Mouse (Mus musculus) limb, embryonic 11.5 days (tissue): ENCODE data around the gene Trim26. TPM values are rescaled to one million over a fixed set of nuclear protein-coding genes. Genes with fewer than 3 reads are reported as not detected.

Experiments used
- ATAC-seq: fragments of 200-750 bp; cut with Nextera tagmentation; 2 replicates; pipeline ENCODE4 v1.8.0; 2017; ENCODE audit warnings: low read depth; ENCODE audit not compliant: insufficient number of reproducible peaks, low FRiP score, low TSS enrichment
- DNase-seq: peaks from one replicate; pipeline ENCODE4 v3.0.0-alpha.2; 2015; ENCODE audit warnings: low spot score
- H3K27ac ChIP-seq: fragments of 300-500 bp; sonication (generic); replicated peaks from 2 replicates; pipeline ENCODE4 v1.5.1; 2014; ENCODE audit warnings: low read depth, mild to moderate bottlenecking, low read length
- H3K27me3 ChIP-seq: fragments of 300-500 bp; sonication (generic); 2 replicates; pipeline ENCODE4 v1.6.1; 2014; ENCODE audit warnings: mild to moderate bottlenecking, low read length, mixed read lengths; ENCODE audit not compliant: control insufficient read depth, insufficient read depth
- H3K36me3 ChIP-seq: fragments of 300-500 bp; sonication (generic); 2 replicates; pipeline ENCODE4 v1.6.1; 2014; ENCODE audit warnings: mild to moderate bottlenecking, low read length, moderate library complexity, mixed read lengths; ENCODE audit not compliant: control insufficient read depth, insufficient read depth
- H3K4me1 ChIP-seq: fragments of 300-500 bp; sonication (generic); 2 replicates; pipeline ENCODE4 v1.6.1; 2014; ENCODE audit warnings: low read length, mixed read lengths; ENCODE audit not compliant: control insufficient read depth, insufficient read depth
- H3K4me2 ChIP-seq: fragments of 300-500 bp; sonication (generic); 2 replicates; pipeline ENCODE4 v1.6.1; 2014; ENCODE audit warnings: low read depth, mild to moderate bottlenecking, moderate library complexity; ENCODE audit not compliant: severe bottlenecking
- H3K4me3 ChIP-seq: fragments of 300-500 bp; sonication (generic); 2 replicates; pipeline ENCODE4 v1.5.1; 2014; ENCODE audit warnings: low read depth, low read length
- H3K9ac ChIP-seq: fragments of 300-500 bp; sonication (generic); 2 replicates; pipeline ENCODE4 v1.6.1; 2014; ENCODE audit warnings: mild to moderate bottlenecking, low read length
- H3K9me3 ChIP-seq: fragments of 300-500 bp; sonication (generic); 2 replicates; pipeline ENCODE4 v1.6.1; 2016; ENCODE audit warnings: low read length; ENCODE audit not compliant: control insufficient read depth
- WGBS: fragments of 180-500 bp; shearing (Covaris S2); extraction: QIAGEN DNeasy Blood & Tissue Kit; methylation state at CpG from one replicate; pipeline ENCODE4 v1.1.7; 2014; 5-methylcytosine and 5-hydroxymethylcytosine counted together
- polyA plus RNA-seq: library from polyadenylated mRNA; unstranded; fragments of >200 nt; fragmentation: Nextera tagmentation; extraction: Ambion mirVana; gene quantifications from 2 replicates; pipeline ENCODE4 v1.2.1, GENCODE M21; 2014

The Trim26 gene
- polyA plus RNA-seq, 1 experiment from 2014 or later = 33.5 TPM

DNA sequence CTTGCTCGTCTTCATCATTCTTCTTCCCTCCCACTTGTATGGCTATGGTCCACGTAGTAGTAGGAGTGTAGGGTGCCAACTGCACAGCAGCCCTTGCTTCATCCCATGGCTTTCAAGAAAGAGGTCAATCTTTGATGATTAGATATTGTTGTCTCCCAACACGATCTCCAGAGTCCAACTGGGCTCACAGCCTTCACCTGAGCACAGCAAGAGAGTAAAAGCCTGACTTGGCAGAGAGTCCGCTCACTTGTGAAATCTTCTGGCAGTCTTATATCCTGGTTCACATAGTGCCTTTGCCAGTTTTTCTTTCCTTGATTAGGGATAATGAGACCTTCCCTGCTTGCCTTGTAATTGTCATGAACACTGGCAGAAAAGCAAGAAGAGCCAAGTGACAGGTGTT lies 19.3 kb downstream of the Trim26 start:
- Histone ChIP-seq H3K4me3 (no peak overlapping the region), H3K4me1 (no peaks in the 10 kb centered on the region), H3K27me3 (no peaks in the 10 kb centered on the region), H3K9ac (no peak overlapping the region), H3K4me2 (no peak overlapping the region), H3K9me3 (no peaks in the 10 kb centered on the region), H3K27ac (no peak overlapping the region), H3K36me3 (peaks cover 17% of the 10 kb centered on the region)
- DNase-seq = no peak
- 98% methylated on average over 4 of the region's 4 CpGs for WGBS
- no peak for ATAC-seq

DNA sequence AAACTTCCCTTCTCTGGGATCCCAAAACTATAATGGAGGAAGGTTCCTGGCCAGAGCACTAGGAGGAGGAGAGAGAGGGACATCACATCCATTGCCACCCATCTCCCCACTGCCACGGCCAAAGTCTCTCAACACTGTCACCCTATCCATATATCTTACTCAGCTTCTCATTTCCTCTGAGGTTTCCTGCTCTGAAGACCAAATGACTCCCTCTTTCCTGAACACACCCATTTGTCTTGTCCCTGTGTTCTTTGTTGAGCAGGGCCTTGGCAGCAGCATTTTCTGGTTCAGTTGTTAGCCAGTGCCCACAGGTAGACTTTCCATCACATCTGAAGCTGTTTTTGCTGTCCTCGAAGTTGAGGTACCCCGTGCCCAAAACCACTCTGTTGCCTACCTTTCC lies 21.2 kb downstream of the Trim26 start:
- DNase-seq = no peak
- no peaks in the 10 kb centered on the region for H3K4me1 ChIP-seq
- H3K36me3 ChIP-seq = peaks cover 11% of the 10 kb centered on the region; the same call in 1 of the 2 replicates
- H3K9ac ChIP-seq = no peak overlapping the region
- WGBS = 88% methylated on average over 3 of the region's 3 CpGs
- no peak overlapping the region for H3K4me2 ChIP-seq
- H3K27ac ChIP-seq = no peak overlapping the region
- no peak overlapping the region for H3K4me3 ChIP-seq
- no peaks in the 10 kb centered on the region for H3K27me3 ChIP-seq
- no peaks in the 10 kb centered on the region for H3K9me3 ChIP-seq
- no peak for ATAC-seq

DNA sequence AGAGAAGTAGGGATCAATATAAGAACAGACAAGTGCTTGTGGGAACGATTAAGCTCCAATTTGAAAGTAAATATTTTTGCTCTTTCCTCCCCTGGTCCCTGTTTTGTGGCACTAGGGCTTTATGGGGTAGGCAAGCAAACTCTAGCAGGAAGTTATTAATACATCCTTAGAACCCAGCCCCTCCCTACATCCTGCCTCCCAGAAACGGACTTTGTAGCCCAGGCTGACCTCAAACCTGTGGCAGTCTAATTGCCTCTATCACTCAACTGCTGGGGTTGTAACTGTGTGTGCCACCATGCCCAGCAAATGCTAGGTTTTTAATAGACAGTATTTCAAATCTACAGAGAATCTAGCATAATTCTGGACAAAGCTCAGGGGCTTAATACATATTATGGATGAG lies 24.7 kb downstream of the Trim26 start:
- no peak overlapping the region for H3K4me2 ChIP-seq
- H3K27ac ChIP-seq = no peak overlapping the region
- peaks cover 6% of the 10 kb centered on the region; the same call in 1 of the 2 replicates for H3K36me3 ChIP-seq
- H3K27me3 ChIP-seq = peaks cover 12% of the 10 kb centered on the region
- H3K4me3 ChIP-seq = no peak overlapping the region
- no peaks in the 10 kb centered on the region for H3K4me1 ChIP-seq
- 49% methylated on average over 2 of the region's 2 CpGs for WGBS
- H3K9ac ChIP-seq = no peak overlapping the region
- no peaks in the 10 kb centered on the region for H3K9me3 ChIP-seq
- ATAC-seq (no peak), DNase-seq (no peak)

DNA sequence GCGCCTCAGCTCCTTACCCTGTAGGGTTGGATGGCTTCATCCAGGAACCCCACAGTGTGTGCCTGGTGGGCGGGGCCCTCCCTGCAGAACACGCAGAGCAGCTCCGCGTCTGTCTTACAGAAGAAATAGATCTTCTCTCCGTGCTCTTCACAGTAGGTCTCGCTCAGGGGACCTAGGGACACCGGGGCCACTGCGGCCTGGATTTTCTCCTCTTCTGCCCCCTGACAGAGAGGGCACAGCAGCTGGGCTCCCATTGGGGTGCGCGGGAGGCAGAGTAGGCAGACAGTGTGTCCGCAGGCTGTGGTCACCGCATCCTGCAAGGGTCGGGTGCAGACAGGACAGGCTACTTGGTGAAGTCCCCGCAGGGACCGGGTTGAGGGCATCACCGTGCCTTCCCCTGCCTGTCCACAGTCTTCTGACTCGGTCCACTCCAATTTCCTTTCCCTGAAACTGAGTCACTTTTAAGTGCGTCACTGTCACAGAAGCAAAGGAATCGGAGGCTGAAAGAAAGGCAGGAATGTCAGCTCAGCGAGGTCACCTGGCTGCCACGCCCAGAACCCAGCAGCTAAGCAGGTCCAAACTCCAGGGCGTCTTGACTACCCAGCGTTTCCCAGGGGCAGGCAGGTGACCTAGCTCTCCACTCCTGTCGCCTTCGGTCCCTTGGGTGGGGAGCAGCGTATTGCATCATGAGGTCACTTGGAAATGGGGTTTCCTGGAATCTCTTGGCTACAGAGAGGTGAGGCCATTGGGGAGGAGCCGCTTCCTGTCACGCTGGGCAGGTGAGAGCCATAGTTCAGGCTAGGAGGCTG lies 30.0 kb downstream of the Trim26 start, which contains the start of gene Trim15:
Gene Trim15 (minus strand): TSS at position 492 of the 809 bp plus-strand sequence.
- Histone ChIP-seq H3K9ac (no peak within 1 kb of the TSS), H3K36me3 (no peaks in the 10 kb centered on the region), H3K4me2 (no peak within 1 kb of the TSS; the same call in 1 of the 2 replicates), H3K4me3 (no peak within 1 kb of the TSS), H3K27ac (no peak within 1 kb of the TSS), H3K27me3 (peaks cover 18% of the 10 kb centered on the region), H3K4me1 (no peaks in the 10 kb centered on the region), H3K9me3 (no peaks in the 10 kb centered on the region)
- DNase-seq = no peak
- ATAC-seq = no peak; the same call in 1 of the 2 replicates
- WGBS = 15% methylated on average over 29 of the region's 29 CpGs

DNA sequence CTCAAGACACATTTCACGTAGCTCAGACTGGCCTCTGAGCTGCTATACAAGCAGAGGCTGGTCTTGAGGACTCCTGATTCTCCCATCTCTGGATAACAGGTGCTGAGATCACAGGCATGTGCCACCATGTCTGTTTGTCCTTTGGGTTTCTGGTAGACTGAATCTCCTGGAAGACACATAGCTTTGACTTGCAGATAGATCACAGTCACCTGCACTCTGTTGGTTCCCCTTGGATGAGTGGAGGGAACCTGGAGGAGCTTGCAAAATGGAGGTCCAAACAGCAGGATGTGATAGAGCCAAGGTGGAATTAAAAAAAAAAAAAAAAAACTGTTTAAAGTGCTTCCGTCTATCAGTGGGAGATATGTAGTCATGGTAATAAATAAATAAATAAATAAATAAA lies 31.9 kb downstream of the Trim26 start:
- Histone ChIP-seq H3K4me1 (no peaks in the 10 kb centered on the region), H3K27me3 (peaks cover 18% of the 10 kb centered on the region), H3K4me2 (no peak overlapping the region), H3K36me3 (no peaks in the 10 kb centered on the region), H3K4me3 (no peak overlapping the region), H3K9me3 (no peaks in the 10 kb centered on the region), H3K9ac (no peak overlapping the region), H3K27ac (no peak overlapping the region)
- WGBS = 80% methylated on average over 2 of the region's 2 CpGs
- ATAC-seq = no peak
- no peak for DNase-seq

DNA sequence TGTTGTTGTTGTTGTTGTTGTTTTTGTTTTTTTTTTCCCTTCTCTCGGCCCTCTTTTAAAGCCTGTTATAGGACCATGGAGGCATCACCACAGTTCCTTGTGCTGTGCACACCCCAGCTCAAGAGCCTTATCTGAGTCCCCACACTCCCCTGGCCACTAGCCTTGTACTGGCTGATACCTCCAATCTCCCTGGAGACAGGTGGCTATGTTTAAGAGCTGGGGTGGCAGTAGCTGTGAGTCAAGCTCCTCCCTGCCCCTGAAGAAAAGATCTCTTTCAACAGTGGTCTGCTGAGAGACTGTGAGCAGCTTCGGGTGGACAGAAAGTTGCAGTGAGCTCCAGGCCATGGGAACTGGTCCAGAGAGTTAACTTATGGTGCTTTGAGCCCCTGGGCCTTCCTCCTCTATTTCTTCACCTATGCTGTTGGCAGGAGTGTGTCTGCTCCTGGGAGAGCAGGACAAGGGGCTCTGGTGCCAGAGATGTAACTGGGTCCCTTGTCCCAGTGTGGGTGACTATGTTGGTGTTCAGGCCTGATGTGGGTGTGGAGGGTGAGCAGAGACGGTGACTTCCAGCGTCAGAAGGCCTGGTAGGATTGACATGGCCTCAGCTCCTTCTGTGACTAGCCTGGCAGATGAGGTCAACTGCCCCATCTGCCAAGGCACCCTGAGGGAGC lies 32.5 kb downstream of the Trim26 start, which contains the start of gene Trim10:
Gene Trim10 (plus strand): TSS at position 291 of the 671 bp plus-strand sequence.
- ATAC-seq = 0 out of 2 replicates have a peak, but pooled peaks have one; percentile 39

DNA sequence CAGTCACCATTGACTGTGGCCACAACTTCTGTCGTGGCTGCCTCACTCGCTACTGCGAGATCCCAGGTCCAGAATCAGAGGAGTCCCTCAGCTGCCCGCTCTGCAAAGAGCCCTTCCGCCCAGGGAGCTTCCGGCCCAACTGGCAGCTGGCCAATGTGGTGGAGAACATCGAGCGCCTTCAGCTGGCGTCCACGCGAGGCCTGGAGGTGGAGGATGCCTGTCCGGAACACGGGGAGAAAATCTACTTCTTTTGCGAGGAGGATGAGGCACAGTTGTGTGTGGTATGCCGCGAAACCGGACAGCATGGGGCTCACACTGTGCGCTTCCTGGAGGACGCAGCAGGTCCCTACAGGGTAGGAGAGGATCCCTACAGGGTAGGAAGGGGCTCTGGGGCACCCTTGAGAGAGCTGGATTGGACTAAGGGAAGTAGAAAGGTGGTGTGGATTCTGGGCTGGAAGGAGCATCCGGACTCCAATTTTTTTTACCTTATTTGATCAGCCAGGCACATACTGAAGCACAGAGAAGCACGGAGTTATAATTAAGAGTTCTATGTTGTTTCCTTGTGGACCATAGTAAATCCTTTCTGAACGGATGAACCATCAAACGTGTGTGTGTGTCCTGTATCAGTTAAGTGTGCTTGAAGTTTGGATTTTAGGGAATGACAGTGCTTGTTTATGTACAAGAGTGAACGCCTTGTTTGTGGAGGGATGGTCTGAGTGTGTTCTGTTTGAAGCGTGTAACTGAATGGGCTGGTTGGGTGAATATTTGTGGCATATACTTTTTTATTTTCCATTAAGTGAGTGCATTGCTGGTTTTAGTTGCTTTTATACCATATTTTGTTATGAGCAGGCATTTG lies 33.2 kb downstream of the Trim26 start:
- no peak overlapping the region for H3K4me3 ChIP-seq
- no peak for DNase-seq
- no peak overlapping the region for H3K27ac ChIP-seq

More for the DNA sequence above, 32.5 kb downstream of the Trim26 start, which contains the start of gene Trim10:
- no peak for DNase-seq
- Histone ChIP-seq H3K4me2 (no peak within 1 kb of the TSS), H3K9me3 (no peaks in the 10 kb centered on the region), H3K4me3 (no peak within 1 kb of the TSS), H3K9ac (no peak within 1 kb of the TSS), H3K4me1 (no peaks in the 10 kb centered on the region), H3K27me3 (peaks cover 18% of the 10 kb centered on the region), H3K36me3 (no peaks in the 10 kb centered on the region), H3K27ac (no peak within 1 kb of the TSS)
- 78% methylated on average over 4 of the region's 4 CpGs for WGBS

DNA sequence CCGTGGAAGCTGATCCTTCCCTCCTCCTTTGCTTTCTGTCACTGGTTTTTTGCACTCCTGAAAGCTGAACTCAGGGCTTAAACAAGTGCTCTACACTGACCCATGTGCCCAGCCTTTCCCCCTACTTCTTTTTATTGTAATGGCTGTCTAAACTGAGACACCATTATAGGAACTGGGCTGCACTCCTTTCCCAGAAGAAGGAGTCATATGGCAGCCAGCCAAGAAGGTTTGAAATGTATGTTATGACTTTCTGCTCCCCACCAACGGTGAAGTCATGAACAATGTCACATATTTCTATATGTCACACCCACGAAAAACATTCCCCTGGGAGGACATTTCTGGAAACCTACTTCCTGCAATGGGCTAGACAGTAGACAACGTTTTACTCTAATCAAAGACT lies 37.7 kb downstream of the Trim26 start:
- 69% methylated on average over 4 of the region's 4 CpGs for WGBS
- Histone ChIP-seq H3K4me3 (no peak overlapping the region), H3K4me2 (no peak overlapping the region), H3K4me1 (no peaks in the 10 kb centered on the region), H3K27ac (no peak overlapping the region), H3K27me3 (no peaks in the 10 kb centered on the region), H3K9ac (no peak overlapping the region), H3K9me3 (no peaks in the 10 kb centered on the region), H3K36me3 (no peaks in the 10 kb centered on the region)
- ATAC-seq = no peak
- no peak for DNase-seq

More for the DNA sequence above, 33.2 kb downstream of the Trim26 start:
- Histone ChIP-seq H3K9me3 (no peaks in the 10 kb centered on the region), H3K27me3 (peaks cover 15% of the 10 kb centered on the region), H3K36me3 (no peaks in the 10 kb centered on the region), H3K9ac (no peak overlapping the region), H3K4me1 (no peaks in the 10 kb centered on the region), H3K4me2 (no peak overlapping the region)
- WGBS = 77% methylated on average over 25 of the region's 25 CpGs
- no peak for ATAC-seq
